Mouse (Mus musculus) limb, embryonic 13.5 days (tissue): ENCODE measurements at regions not wholly inside any gene's neighbourhood (a gene's known extent, or its start where the extent isn't known, plus 50 kb on each side); places are given as distances from the start of the nearest gene placed in this dataset.

Source experiments
- ATAC-seq: fragments of 200-750 bp; cut with Nextera tagmentation; 2 replicates; pipeline ENCODE4 v1.8.0; 2017; ENCODE audit warnings: low read depth, moderate number of reproducible peaks, moderate TSS enrichment; ENCODE audit not compliant: low FRiP score
- H3K27ac ChIP-seq: fragments of 300-500 bp; sonication (generic); 2 replicates; pipeline ENCODE4 v1.5.1; 2015; ENCODE audit warnings: inconsistent platforms, mild to moderate bottlenecking, moderate library complexity
- H3K27me3 ChIP-seq: fragments of 300-500 bp; sonication (generic); 2 replicates; pipeline ENCODE4 v1.6.1; 2015; ENCODE audit warnings: mild to moderate bottlenecking, inconsistent platforms
- H3K36me3 ChIP-seq: fragments of 300-500 bp; sonication (generic); 2 replicates; pipeline ENCODE4 v1.6.1; 2015; ENCODE audit warnings: inconsistent platforms, mild to moderate bottlenecking, moderate library complexity
- H3K4me1 ChIP-seq: fragments of 300-500 bp; sonication (generic); 2 replicates; pipeline ENCODE4 v1.6.1; 2015; ENCODE audit warnings: inconsistent platforms
- H3K4me2 ChIP-seq: fragments of 300-500 bp; sonication (generic); replicated peaks from 2 replicates; pipeline ENCODE4 v1.6.1; 2015; ENCODE audit warnings: inconsistent platforms, mild to moderate bottlenecking, moderate library complexity
- H3K4me3 ChIP-seq: fragments of 300-500 bp; sonication (generic); 2 replicates; pipeline ENCODE4 v1.5.1; 2015; ENCODE audit warnings: moderate library complexity, mild to moderate bottlenecking, inconsistent platforms
- H3K9ac ChIP-seq: fragments of 300-500 bp; sonication (generic); 2 replicates; pipeline ENCODE4 v1.6.1; 2015; ENCODE audit warnings: mild to moderate bottlenecking, inconsistent platforms
- H3K9me3 ChIP-seq: fragments of 300-500 bp; sonication (generic); 2 replicates; pipeline ENCODE4 v1.6.1; 2016; ENCODE audit warnings: inconsistent platforms
- WGBS: fragments of 180-500 bp; shearing (Covaris S2); methylation state at CpG from one replicate; pipeline ENCODE4 v1.1.7; 2015; 5-methylcytosine and 5-hydroxymethylcytosine counted together

DNA sequence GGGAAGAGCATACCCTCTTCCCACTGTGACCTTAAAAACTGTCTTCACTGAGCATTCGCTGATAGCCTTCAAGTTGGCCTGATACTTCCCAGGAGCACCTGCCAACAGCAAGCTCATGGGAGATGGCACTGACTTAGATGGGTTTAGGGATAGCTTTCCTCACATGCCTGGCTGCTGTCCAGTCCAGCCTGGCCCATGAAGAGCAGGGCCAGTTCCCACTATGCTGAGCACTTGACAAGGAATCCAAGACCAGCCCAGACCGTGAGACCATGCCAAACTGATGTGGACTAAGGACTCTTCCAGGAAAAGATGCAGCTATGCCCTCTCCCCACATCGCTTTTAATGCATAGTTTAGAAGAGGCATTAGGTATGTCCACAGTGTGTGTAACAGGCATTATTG, 155.0 kb downstream of the Snx10 start:
- 95% methylated on average over 3 of the region's 3 CpGs for WGBS
- no peak overlapping the region for H3K4me3 ChIP-seq
- H3K4me1 ChIP-seq: peaks cover 9% of the 10 kb centered on the region
- no peak overlapping the region for H3K4me2 ChIP-seq
- H3K27ac ChIP-seq: no peak overlapping the region
- H3K27me3 ChIP-seq: no peaks in the 10 kb centered on the region
- no peaks in the 10 kb centered on the region for H3K9me3 ChIP-seq
- H3K9ac ChIP-seq: no peak overlapping the region
- H3K36me3 ChIP-seq: no peaks in the 10 kb centered on the region
- no peak for ATAC-seq

DNA sequence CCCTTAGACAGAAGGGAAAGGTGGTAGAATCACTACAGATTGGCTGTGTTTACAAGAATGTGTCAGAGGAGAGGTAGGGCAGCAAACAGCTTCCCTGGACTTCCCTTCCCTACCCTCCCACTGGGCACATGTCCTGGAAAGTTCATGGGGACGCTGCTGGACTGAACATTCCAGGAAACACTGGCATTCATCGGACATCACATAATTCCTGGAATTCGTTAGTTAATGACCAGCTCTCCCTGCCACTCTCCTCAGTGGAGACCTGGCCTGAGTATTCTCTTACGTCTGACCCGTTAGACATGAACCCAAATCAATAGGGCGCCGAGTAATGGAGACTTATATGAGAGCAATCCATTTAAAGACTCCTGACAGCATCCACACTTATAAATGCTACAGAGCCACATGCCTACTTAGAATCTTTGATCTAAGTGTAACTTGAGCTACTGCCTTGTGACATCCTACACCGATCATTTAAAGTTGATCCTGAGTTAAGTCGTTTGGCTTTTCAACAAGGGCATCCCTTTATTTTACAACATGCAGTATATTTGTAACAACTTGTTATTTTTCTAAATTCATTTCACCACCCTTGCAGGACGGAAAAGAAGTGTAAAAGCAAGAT, 156.6 kb downstream of the Snx10 start:
- no peaks in the 10 kb centered on the region; the same call in 1 of the 2 replicates for H3K27me3 ChIP-seq
- H3K4me3 ChIP-seq: no peak overlapping the region
- no peaks in the 10 kb centered on the region for H3K36me3 ChIP-seq
- H3K27ac ChIP-seq: no peak overlapping the region
- no peak overlapping the region for H3K9ac ChIP-seq
- H3K4me2 ChIP-seq: no peak overlapping the region
- no peak for ATAC-seq
- no peaks in the 10 kb centered on the region for H3K9me3 ChIP-seq
- peaks cover 19% of the 10 kb centered on the region for H3K4me1 ChIP-seq
- WGBS: 7% methylated on average over 10 of the region's 10 CpGs

GRCm38 (mm10) chr6:51683131-51683530, 159.4 kb downstream of the Snx10 start:
- Histone ChIP-seq H3K4me1 (peaks cover 24% of the 10 kb centered on the region), H3K4me2 (no peak overlapping the region), H3K27me3 (peaks cover 3% of the 10 kb centered on the region; the same call in 1 of the 2 replicates), H3K4me3 (no peak overlapping the region), H3K36me3 (no peaks in the 10 kb centered on the region), H3K27ac (no peak overlapping the region), H3K9me3 (no peaks in the 10 kb centered on the region), H3K9ac (no peak overlapping the region)
- no peak for ATAC-seq
- 89% methylated on average over 5 of the region's 5 CpGs for WGBS

- WGBS: 63% methylated on average over 8 of the region's 8 CpGs
- Histone ChIP-seq H3K27me3 (peaks cover 3% of the 10 kb centered on the region; the same call in 1 of the 2 replicates), H3K27ac (no peak overlapping the region), H3K4me2 (no peak overlapping the region), H3K9me3 (no peaks in the 10 kb centered on the region), H3K9ac (no peak overlapping the region), H3K4me3 (no peak overlapping the region), H3K4me1 (peaks cover 15% of the 10 kb centered on the region), H3K36me3 (no peaks in the 10 kb centered on the region)
- ATAC-seq: no peak
Measured at GRCm38 (mm10) chr6:51685651-51686287, 162.1 kb downstream of the Snx10 start.

- no peaks in the 10 kb centered on the region for H3K9me3 ChIP-seq
- no peak for ATAC-seq
- H3K4me3 ChIP-seq: no peak overlapping the region
- H3K4me1 ChIP-seq: no peaks in the 10 kb centered on the region
- H3K4me2 ChIP-seq: no peak overlapping the region
- H3K9ac ChIP-seq: no peak overlapping the region
- no peaks in the 10 kb centered on the region for H3K36me3 ChIP-seq
- WGBS: 87% methylated on average over 13 of the region's 13 CpGs
- 0 out of 2 replicates have a peak, but pooled peaks cover 3% of the 10 kb centered on the region for H3K27me3 ChIP-seq
- no peak overlapping the region for H3K27ac ChIP-seq
Measured at GRCm38 (mm10) chr6:51690795-51691563, 167.3 kb downstream of the Snx10 start.

DNA sequence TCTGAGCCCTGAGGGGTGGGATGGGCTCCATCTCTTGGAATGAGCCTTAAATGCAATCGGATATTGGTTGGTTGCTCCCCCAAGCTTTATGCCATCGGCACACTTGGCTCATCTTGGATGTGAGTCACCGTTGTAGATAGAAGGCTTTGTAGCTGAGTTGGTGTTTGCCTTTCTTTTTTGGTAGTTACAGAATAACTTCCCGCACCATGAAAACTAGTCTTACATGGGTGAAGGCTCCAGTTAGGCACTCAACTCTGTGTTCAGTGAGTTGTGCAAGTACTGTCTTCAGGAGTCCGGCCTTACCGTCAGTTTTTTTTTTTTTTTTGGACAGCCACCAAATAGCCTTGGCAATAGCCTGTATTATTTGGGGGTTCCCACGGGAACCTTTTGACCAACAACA, 170.3 kb downstream of the Snx10 start:
- no peak overlapping the region for H3K27ac ChIP-seq
- no peaks in the 10 kb centered on the region for H3K27me3 ChIP-seq
- H3K4me3 ChIP-seq: no peak overlapping the region
- no peak overlapping the region for H3K4me2 ChIP-seq
- 89% methylated on average over 7 of the region's 7 CpGs for WGBS
- H3K4me1 ChIP-seq: no peaks in the 10 kb centered on the region
- no peaks in the 10 kb centered on the region for H3K36me3 ChIP-seq
- H3K9ac ChIP-seq: no peak overlapping the region
- H3K9me3 ChIP-seq: no peaks in the 10 kb centered on the region
- ATAC-seq: no peak

GRCm38 (mm10) chr6:51696396-51696795, 172.7 kb downstream of the Snx10 start:
- no peak overlapping the region for H3K4me3 ChIP-seq
- H3K4me2 ChIP-seq: no peak overlapping the region
- no peaks in the 10 kb centered on the region for H3K27me3 ChIP-seq
- H3K9ac ChIP-seq: no peak overlapping the region
- WGBS: 81% methylated on average over 7 of the region's 7 CpGs
- H3K27ac ChIP-seq: no peak overlapping the region
- no peaks in the 10 kb centered on the region for H3K36me3 ChIP-seq
- no peaks in the 10 kb centered on the region for H3K4me1 ChIP-seq
- H3K9me3 ChIP-seq: no peaks in the 10 kb centered on the region
- ATAC-seq: no peak

DNA sequence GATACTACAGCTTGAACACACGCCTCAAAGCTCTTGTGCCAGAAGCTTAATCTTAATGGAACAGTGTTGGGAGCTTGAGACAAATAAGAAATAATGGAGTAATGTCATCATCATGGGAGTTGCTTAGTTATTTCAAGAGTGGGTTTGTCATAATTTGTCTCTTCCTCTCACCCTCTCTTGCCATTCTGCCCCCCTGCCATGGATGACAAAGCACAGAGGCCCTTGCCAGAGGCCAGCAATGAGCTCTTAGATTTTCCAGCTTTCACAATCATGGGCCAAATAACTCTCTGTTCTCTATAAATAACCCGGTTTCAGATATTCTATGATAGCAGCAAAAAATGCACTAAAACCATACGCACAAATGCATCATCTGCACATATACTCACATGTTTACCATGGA, 174.1 kb downstream of the Snx10 start:
- Histone ChIP-seq H3K9ac (no peak overlapping the region), H3K36me3 (no peaks in the 10 kb centered on the region), H3K4me3 (no peak overlapping the region), H3K9me3 (no peaks in the 10 kb centered on the region), H3K27me3 (no peaks in the 10 kb centered on the region), H3K4me2 (no peak overlapping the region), H3K27ac (no peak overlapping the region), H3K4me1 (no peaks in the 10 kb centered on the region)
- ATAC-seq: no peak
- 92% methylated on average over 3 of the region's 3 CpGs for WGBS

GRCm38 (mm10) chr6:51698244-51698643, 174.5 kb downstream of the Snx10 start:
- H3K4me1 ChIP-seq: no peaks in the 10 kb centered on the region
- no peak overlapping the region for H3K4me2 ChIP-seq
- no peak overlapping the region for H3K4me3 ChIP-seq
- H3K9ac ChIP-seq: no peak overlapping the region
- no peaks in the 10 kb centered on the region for H3K9me3 ChIP-seq
- H3K27ac ChIP-seq: no peak overlapping the region
- H3K36me3 ChIP-seq: no peaks in the 10 kb centered on the region
- no peak for ATAC-seq
- H3K27me3 ChIP-seq: no peaks in the 10 kb centered on the region
- 64% methylated on average over 4 of the region's 4 CpGs for WGBS

DNA sequence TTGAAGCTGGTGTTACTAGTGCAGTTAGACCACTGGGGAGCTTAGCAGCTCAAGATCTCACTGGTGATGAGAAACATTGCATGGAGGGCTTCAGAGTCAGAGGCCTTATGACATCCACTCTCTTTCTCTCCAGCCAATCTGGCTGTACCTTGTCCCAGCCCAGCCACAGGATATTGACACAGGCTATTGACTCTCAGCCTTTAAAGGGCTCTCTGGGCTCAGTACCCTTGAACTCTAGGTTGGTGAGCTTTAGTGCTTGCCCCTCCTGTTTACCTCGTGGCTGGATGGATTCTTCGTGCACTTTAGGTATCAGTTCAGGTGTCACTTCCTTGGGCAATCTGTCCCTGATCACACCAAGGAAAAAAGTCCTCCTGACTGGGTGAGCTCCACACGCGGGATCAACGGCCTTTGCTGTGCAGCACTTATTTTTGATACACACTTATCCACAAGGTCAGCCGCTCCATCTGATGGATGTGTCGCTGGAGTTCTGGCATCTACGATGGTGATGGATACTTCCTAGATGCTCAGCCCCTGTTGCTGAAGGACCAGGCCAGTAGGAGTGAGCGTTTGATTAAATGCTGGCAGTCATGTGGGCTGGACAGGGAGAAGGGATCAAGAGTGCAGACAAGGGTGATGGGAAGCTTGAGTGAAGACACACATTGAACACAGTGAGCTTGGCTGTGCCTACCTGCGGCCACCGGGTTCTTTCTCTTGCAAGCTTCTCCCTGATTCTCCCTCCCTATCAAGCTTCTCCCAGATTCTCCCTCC, 177.7 kb downstream of the Snx10 start:
- no peaks in the 10 kb centered on the region for H3K9me3 ChIP-seq
- no peak overlapping the region for H3K4me2 ChIP-seq
- H3K9ac ChIP-seq: no peak overlapping the region
- H3K4me3 ChIP-seq: no peak overlapping the region
- 89% methylated on average over 11 of the region's 11 CpGs for WGBS
- H3K36me3 ChIP-seq: no peaks in the 10 kb centered on the region
- H3K27me3 ChIP-seq: 0 out of 2 replicates have a peak, but pooled peaks cover 3% of the 10 kb centered on the region
- no peaks in the 10 kb centered on the region for H3K4me1 ChIP-seq
- ATAC-seq: no peak
- H3K27ac ChIP-seq: no peak overlapping the region

DNA sequence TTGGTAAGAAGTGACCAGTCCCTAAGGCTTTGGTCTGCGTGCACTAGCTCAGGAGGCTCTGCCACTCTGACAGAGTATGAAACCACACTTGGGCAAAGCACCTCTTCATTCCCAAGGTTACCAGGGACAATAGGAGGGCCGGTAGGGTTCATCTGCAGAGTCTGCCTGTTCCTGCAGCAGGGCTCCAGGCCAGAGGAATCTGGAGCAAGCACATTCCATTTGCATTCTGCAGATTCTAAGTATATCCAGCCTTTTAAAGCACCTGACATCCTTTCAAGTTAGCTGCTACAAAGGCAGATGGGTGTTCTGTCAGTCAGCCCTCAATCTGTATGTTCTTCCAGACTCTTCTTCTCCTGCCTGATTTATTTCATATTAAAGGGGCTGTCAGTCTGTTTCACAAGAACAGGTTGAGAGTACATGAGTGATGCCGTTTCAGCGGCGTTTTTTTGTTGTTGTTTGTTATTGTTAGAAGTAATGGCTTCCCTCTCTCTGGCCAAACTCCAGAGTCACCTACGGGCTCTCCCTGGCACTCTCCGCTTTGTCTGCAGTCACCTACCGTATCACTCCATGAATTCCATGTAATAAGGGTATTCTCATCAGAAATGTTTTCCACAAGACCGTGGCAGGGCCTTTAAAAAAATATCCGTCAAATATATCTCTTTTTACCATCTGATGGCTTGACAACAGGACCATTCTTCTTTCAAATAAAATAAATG, 178.9 kb downstream of the Snx10 start:
- no peak for ATAC-seq
- H3K9ac ChIP-seq: no peak overlapping the region
- no peaks in the 10 kb centered on the region for H3K9me3 ChIP-seq
- H3K4me3 ChIP-seq: no peak overlapping the region
- H3K36me3 ChIP-seq: no peaks in the 10 kb centered on the region
- 77% methylated on average over 10 of the region's 10 CpGs for WGBS
- no peak overlapping the region for H3K4me2 ChIP-seq
- H3K27me3 ChIP-seq: 0 out of 2 replicates have a peak, but pooled peaks cover 3% of the 10 kb centered on the region
- no peak overlapping the region for H3K27ac ChIP-seq
- H3K4me1 ChIP-seq: peaks cover 3% of the 10 kb centered on the region; the same call in 1 of the 2 replicates
